Mouse (Mus musculus) heart, embryonic 15.5 days (tissue): Measurements from ENCODE around the gene Cabin1. TPM values are rescaled to one million over a fixed set of nuclear protein-coding genes. Genes with fewer than 3 reads are reported as not detected.
A peak's percentile ranks its signal among the peaks of the same experiment; 100 is the strongest.

ENCODE experiments used
- ATAC-seq: fragments of 200-750 bp; cut with Nextera tagmentation; replicated peaks from 2 replicates; pipeline ENCODE4 v1.8.0; 2017; ENCODE audit warnings: low read depth, moderate TSS enrichment; ENCODE audit not compliant: insufficient number of reproducible peaks, insufficient read depth, low FRiP score
- H3K27ac ChIP-seq: fragments of 300-500 bp; sonication (generic); 2 replicates; pipeline ENCODE4 v1.5.1; 2015; ENCODE audit warnings: mild to moderate bottlenecking, inconsistent platforms
- H3K27me3 ChIP-seq: fragments of 300-500 bp; sonication (generic); 2 replicates; pipeline ENCODE4 v1.6.1; 2015; ENCODE audit warnings: inconsistent platforms
- H3K36me3 ChIP-seq: fragments of 300-500 bp; sonication (generic); 2 replicates; pipeline ENCODE4 v1.6.1; 2015; ENCODE audit warnings: mild to moderate bottlenecking, inconsistent platforms
- H3K4me1 ChIP-seq: fragments of 300-500 bp; sonication (generic); replicated peaks from 2 replicates; pipeline ENCODE4 v1.6.1; 2015; ENCODE audit warnings: inconsistent platforms
- H3K4me2 ChIP-seq: fragments of 300-500 bp; sonication (generic); 2 replicates; pipeline ENCODE4 v1.6.1; 2015; ENCODE audit warnings: inconsistent platforms, mild to moderate bottlenecking, moderate library complexity
- H3K4me3 ChIP-seq: fragments of 300-500 bp; sonication (generic); 2 replicates; pipeline ENCODE4 v1.5.1; 2015; ENCODE audit warnings: mild to moderate bottlenecking, inconsistent platforms
- H3K9ac ChIP-seq: fragments of 300-500 bp; sonication (generic); 2 replicates; pipeline ENCODE4 v1.6.1; 2015; ENCODE audit warnings: mild to moderate bottlenecking, inconsistent platforms
- H3K9me3 ChIP-seq: fragments of 300-500 bp; sonication (generic); replicated peaks from 2 replicates; pipeline ENCODE4 v1.6.1; 2016; ENCODE audit warnings: inconsistent platforms
- WGBS: fragments of 180-500 bp; shearing (Covaris S2); methylation state at CpG from one replicate; pipeline ENCODE4 v1.1.7; 2015; ENCODE audit warnings: mixed read lengths; 5-methylcytosine and 5-hydroxymethylcytosine counted together
- polyA plus RNA-seq: library from polyadenylated mRNA; unstranded; fragments of >200 nt; fragmentation: Nextera tagmentation; extraction: Ambion mirVana; gene quantifications from 2 replicates; pipeline ENCODE4 v1.2.1, GENCODE M21; 2015

The Cabin1 gene
- polyA plus RNA-seq, 1 experiment from 2014 or later, result 25.2 TPM

DNA sequence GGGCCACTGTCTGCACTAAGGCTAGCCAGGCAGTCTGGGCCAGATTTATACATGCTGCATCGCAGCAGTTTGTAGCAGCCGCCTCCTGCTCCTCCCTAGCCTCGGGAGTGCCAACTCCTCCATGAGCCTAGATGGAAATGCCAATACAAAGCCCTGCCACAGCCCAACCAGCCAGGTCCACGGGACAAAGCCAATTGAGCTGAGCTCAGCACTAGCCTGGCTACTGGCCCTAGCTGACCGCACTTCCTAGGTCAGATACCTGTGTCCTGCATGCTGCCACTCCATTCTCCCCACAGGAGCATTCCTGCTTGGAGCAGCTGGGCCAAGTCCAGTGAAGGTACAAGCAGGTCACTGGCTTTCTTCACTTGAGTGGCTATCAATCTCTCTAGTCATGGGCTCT, 86.2 kb downstream of the Cabin1 start:
- H3K4me3 ChIP-seq, result no peak overlapping the region
- WGBS, result 88% methylated on average over 5 of the region's 5 CpGs
- H3K4me2 ChIP-seq, result no peak overlapping the region
- no peak overlapping the region for H3K9ac ChIP-seq
- peaks cover 26% of the 10 kb centered on the region for H3K4me1 ChIP-seq
- no peak overlapping the region for H3K27ac ChIP-seq
- peaks cover 9% of the 10 kb centered on the region; the same call in 1 of the 2 replicates for H3K36me3 ChIP-seq
- H3K9me3 ChIP-seq, result no peaks in the 10 kb centered on the region
- no peak for ATAC-seq
- H3K27me3 ChIP-seq, result no peaks in the 10 kb centered on the region

GRCm38 (mm10) chr10:75677571-75677970, 86.6 kb downstream of the Cabin1 start:
- H3K9me3 ChIP-seq, result no peaks in the 10 kb centered on the region
- ATAC-seq, result no peak
- no peak overlapping the region for H3K9ac ChIP-seq
- 86% methylated on average over 2 of the region's 2 CpGs for WGBS
- H3K27ac ChIP-seq, result peak overlapping the region; percentile 58
- H3K4me2 ChIP-seq, result no peak overlapping the region
- H3K4me3 ChIP-seq, result no peak overlapping the region
- peaks cover 26% of the 10 kb centered on the region for H3K4me1 ChIP-seq
- peaks cover 7% of the 10 kb centered on the region; the same call in 1 of the 2 replicates for H3K36me3 ChIP-seq
- H3K27me3 ChIP-seq, result no peaks in the 10 kb centered on the region

GRCm38 (mm10) chr10:75676819-75677565, 87.1 kb downstream of the Cabin1 start:
- Histone ChIP-seq H3K9ac (no peak overlapping the region), H3K4me2 (no peak overlapping the region), H3K4me1 (peaks cover 26% of the 10 kb centered on the region), H3K27me3 (no peaks in the 10 kb centered on the region), H3K36me3 (0 out of 2 replicates have a peak, but pooled peaks cover 5% of the 10 kb centered on the region), H3K9me3 (no peaks in the 10 kb centered on the region), H3K27ac (peak overlapping the region; percentile 58), H3K4me3 (no peak overlapping the region)
- WGBS, result 62% methylated on average over 7 of the region's 7 CpGs
- no peak for ATAC-seq

DNA sequence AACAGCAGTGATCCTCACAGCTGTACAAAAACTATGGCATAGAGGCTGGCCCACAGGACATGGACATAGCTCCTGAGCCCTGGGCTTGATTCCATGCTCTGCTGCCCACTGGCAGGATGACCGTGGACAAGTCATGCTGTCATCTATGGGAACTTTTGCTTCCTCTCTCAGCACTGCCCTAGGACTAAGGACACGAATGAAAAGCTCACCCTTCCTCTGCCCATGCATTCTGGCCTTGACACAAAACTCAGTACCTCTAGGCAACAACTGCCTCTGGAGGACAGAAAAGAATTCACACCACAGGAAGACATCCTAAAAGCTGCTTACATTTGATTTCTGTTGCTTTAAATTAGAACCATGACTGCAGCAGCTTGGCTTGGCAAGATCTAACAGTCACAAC, 87.9 kb downstream of the Cabin1 start:
- peaks cover 26% of the 10 kb centered on the region for H3K4me1 ChIP-seq
- no peaks in the 10 kb centered on the region for H3K27me3 ChIP-seq
- peak overlapping the region; percentile 58 for H3K27ac ChIP-seq
- H3K4me3 ChIP-seq, result no peak overlapping the region
- ATAC-seq, result no peak
- 75% methylated on average over 2 of the region's 2 CpGs for WGBS
- H3K9me3 ChIP-seq, result no peaks in the 10 kb centered on the region
- H3K4me2 ChIP-seq, result no peak overlapping the region
- 0 out of 2 replicates have a peak, but pooled peaks cover 5% of the 10 kb centered on the region for H3K36me3 ChIP-seq
- no peak overlapping the region for H3K9ac ChIP-seq

DNA sequence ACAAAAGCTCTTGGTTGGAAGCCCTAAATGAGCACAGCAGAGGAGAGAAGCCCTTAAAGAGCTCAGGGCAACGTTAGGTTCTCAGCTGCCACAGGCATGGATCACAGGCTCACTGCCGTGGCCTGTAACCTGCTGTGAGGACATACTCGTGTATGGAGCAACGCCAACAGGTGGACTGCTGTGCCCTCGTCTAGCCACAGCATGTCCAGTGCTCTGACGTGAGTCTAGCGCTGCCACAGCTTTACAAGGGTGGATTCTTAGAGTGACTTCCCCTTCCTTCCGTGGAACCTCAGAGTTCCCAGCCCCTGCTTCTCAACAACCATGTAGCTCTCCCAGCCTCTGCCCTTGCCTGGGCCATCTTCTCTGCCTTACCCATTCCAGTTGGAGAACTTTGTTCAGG, 88.5 kb downstream of the Cabin1 start:
- 85% methylated on average over 8 of the region's 8 CpGs for WGBS
- H3K27ac ChIP-seq, result peak overlapping the region; percentile 58
- H3K9ac ChIP-seq, result no peak overlapping the region
- peaks cover 8% of the 10 kb centered on the region; the same call in 1 of the 2 replicates for H3K36me3 ChIP-seq
- no peaks in the 10 kb centered on the region for H3K9me3 ChIP-seq
- peaks cover 26% of the 10 kb centered on the region for H3K4me1 ChIP-seq
- H3K4me2 ChIP-seq, result no peak overlapping the region
- ATAC-seq, result no peak
- no peaks in the 10 kb centered on the region for H3K27me3 ChIP-seq
- H3K4me3 ChIP-seq, result no peak overlapping the region

- no peak overlapping the region for H3K4me3 ChIP-seq
- no peak overlapping the region for H3K9ac ChIP-seq
- H3K4me1 ChIP-seq, result peaks cover 21% of the 10 kb centered on the region
- peaks cover 16% of the 10 kb centered on the region for H3K36me3 ChIP-seq
- H3K27me3 ChIP-seq, result no peaks in the 10 kb centered on the region
- H3K4me2 ChIP-seq, result no peak overlapping the region
- no peaks in the 10 kb centered on the region for H3K9me3 ChIP-seq
- 97% methylated on average over 1 of the region's 1 CpGs for WGBS
- H3K27ac ChIP-seq, result no peak overlapping the region
- no peak for ATAC-seq
Observed at GRCm38 (mm10) chr10:75669936-75670335, 94.2 kb downstream of the Cabin1 start.

- peaks cover 15% of the 10 kb centered on the region for H3K36me3 ChIP-seq
- ATAC-seq, result peak; percentile 70
- peak overlapping the region; percentile 85 for H3K4me3 ChIP-seq
- no peaks in the 10 kb centered on the region for H3K27me3 ChIP-seq
- H3K9me3 ChIP-seq, result no peaks in the 10 kb centered on the region
- WGBS, result under 1% methylated on average over 23 of the region's 23 CpGs
- peak overlapping the region; percentile 87 for H3K27ac ChIP-seq
- H3K9ac ChIP-seq, result peak overlapping the region; percentile 86
- peaks cover 23% of the 10 kb centered on the region for H3K4me1 ChIP-seq
- H3K4me2 ChIP-seq, result peak overlapping the region; percentile 88
Observed at GRCm38 (mm10) chr10:75667911-75668270, 96.2 kb downstream of the Cabin1 start.

DNA sequence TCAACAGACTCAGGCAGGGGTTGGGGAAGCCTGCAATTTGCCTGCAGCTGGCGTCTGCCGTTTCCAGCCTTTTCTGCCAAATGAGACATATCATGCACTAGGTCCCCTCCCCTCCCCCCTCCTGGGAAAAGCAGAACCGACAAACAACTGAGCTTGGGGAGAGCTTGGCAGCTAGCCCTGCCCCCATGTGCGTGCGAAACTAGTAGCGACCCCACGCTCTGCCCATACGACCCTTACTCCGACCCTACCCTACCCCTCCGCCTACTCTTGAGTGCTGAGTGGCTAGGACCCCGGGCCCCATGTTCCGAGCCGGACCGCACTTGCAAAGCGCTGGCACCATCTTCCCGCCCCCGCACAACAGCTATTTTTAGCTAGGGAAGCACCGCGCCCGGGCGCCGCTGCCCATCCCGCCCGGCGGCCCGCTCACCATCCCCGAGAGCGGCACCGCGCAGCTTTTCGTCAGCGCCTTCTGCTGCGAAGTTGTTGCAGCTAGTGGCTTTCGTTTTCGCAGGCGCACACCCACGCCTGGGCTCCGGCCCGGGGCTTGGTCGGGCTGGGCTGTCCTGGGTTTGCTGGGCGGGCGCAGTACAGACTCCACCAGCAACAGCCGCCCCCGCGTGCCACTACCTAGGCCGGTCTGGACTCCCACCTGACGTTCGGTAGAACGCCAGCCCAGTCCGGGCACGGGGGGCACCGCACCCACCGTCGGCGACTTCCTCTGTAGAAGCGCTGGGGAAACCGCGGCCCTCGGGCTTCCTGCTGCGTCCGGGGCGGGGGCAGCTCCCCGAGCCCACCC, 96.8 kb downstream of the Cabin1 start:
- Histone ChIP-seq H3K4me1 (peaks cover 23% of the 10 kb centered on the region), H3K27ac (peak overlapping the region; percentile 87), H3K4me3 (peak overlapping the region; percentile 85), H3K36me3 (peaks cover 17% of the 10 kb centered on the region), H3K4me2 (peak overlapping the region; percentile 88), H3K27me3 (no peaks in the 10 kb centered on the region), H3K9ac (peak overlapping the region; percentile 86), H3K9me3 (no peaks in the 10 kb centered on the region)
- peak; percentile 64 for ATAC-seq
- under 1% methylated on average over 63 of the region's 63 CpGs for WGBS

GRCm38 (mm10) chr10:75666451-75667030, 97.6 kb downstream of the Cabin1 start:
- Histone ChIP-seq H3K27me3 (no peaks in the 10 kb centered on the region), H3K9me3 (no peaks in the 10 kb centered on the region)
- WGBS, result 42% methylated on average over 4 of the region's 4 CpGs

GRCm38 (mm10) chr10:75664673-75665270, 99.4 kb downstream of the Cabin1 start:
- H3K9me3 ChIP-seq, result no peaks in the 10 kb centered on the region
- H3K4me2 ChIP-seq, result no peak overlapping the region
- 86% methylated on average over 6 of the region's 6 CpGs for WGBS
- no peak for ATAC-seq
- no peaks in the 10 kb centered on the region for H3K27me3 ChIP-seq
- H3K4me1 ChIP-seq, result peaks cover 23% of the 10 kb centered on the region
- 0 out of 2 replicates have a peak, but pooled peaks cover 7% of the 10 kb centered on the region for H3K36me3 ChIP-seq
- no peak overlapping the region for H3K4me3 ChIP-seq
- H3K27ac ChIP-seq, result no peak overlapping the region
- no peak overlapping the region for H3K9ac ChIP-seq

More at GRCm38 (mm10) chr10:75666451-75667030, 97.6 kb downstream of the Cabin1 start:
- H3K4me2 ChIP-seq, result peak overlapping the region; percentile 88
- peaks cover 18% of the 10 kb centered on the region for H3K36me3 ChIP-seq
- ATAC-seq, result no peak
- peaks cover 23% of the 10 kb centered on the region for H3K4me1 ChIP-seq
- H3K4me3 ChIP-seq, result peak overlapping the region; percentile 85
- H3K9ac ChIP-seq, result peak overlapping the region; percentile 86
- H3K27ac ChIP-seq, result peak overlapping the region; percentile 87

DNA sequence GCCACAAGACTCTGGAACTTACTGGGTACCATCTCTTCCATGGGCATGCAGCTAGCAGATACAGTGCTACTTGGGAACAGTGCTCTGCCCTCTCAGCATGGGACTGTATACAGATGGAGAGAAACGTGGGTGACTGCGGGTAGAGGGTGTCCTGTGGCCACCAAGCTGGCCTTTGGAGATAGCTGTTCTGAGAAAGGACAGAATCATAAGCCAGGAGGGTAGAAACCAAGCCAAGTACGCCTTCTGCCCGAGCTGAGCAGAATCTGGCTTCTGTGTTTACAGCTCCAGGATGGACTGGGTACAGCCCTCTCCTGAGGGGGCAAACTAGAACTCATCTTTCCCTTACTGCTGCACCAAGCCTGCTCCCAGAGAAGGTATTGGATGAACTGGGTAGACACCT, 101.6 kb downstream of the Cabin1 start:
- H3K27ac ChIP-seq, result no peak overlapping the region
- H3K27me3 ChIP-seq, result no peaks in the 10 kb centered on the region
- H3K36me3 ChIP-seq, result peaks cover 20% of the 10 kb centered on the region; the same call in 1 of the 2 replicates
- no peak overlapping the region for H3K4me3 ChIP-seq
- ATAC-seq, result no peak
- no peak overlapping the region for H3K4me2 ChIP-seq
- H3K9me3 ChIP-seq, result no peaks in the 10 kb centered on the region
- WGBS, result 82% methylated on average over 4 of the region's 4 CpGs
- no peak overlapping the region for H3K9ac ChIP-seq
- peaks cover 15% of the 10 kb centered on the region for H3K4me1 ChIP-seq
